Mouse (Mus musculus) urinary bladder, postnatal 25 days (tissue): Measurements from ENCODE around the gene Pdlim7.

ENCODE experiments used
- DNase-seq: peaks from one replicate; pipeline ENCODE4 v3.0.0; 2022; ENCODE audit warnings: low spot score

Pdlim7 gene

GRCm38 (mm10) chr13:55464027-55464884 is 49.2 kb downstream of the Pdlim7 start, which contains the start of gene Prr7:
TSS of gene Prr7 (plus strand) at chr13:55464267.
- DNase-seq, result peak; percentile 34

- no peak for DNase-seq
These were observed 50.0 kb downstream of the Pdlim7 start for GRCm38 (mm10) chr13:55463399-55464026.

GRCm38 (mm10) chr13:55462965-55463364 is 50.5 kb downstream of the Pdlim7 start:
- DNase-seq, result no peak

GRCm38 (mm10) chr13:55451785-55452549 is 61.5 kb downstream of the Pdlim7 start:
- no peak for DNase-seq

GRCm38 (mm10) chr13:55451296-55451695 is 62.2 kb downstream of the Pdlim7 start:
- DNase-seq, result no peak

DNA sequence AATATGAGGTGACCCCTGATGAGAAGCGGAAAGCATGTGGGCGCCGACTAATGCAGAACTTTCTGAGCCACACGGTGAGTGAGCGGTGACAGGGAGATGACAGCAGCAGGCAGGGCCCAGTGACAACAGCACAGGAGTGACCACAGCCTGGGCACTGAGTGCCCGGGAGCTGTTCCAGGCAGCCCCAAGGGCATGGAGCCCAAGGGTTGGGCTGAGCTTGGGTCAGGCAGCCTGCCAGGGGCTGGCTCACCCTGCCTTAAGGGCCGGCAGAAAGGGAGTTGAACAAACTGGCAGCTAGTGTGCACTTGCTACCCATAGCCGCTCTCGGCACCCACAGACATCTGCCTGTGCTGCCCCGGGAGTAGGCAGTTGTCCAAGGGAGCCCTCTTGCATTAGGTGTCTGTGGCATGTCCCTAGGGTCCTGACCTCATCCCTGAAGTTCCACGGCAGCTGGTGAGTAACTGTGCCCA is 62.9 kb downstream of the Pdlim7 start:
- DNase-seq, result no peak

DNA sequence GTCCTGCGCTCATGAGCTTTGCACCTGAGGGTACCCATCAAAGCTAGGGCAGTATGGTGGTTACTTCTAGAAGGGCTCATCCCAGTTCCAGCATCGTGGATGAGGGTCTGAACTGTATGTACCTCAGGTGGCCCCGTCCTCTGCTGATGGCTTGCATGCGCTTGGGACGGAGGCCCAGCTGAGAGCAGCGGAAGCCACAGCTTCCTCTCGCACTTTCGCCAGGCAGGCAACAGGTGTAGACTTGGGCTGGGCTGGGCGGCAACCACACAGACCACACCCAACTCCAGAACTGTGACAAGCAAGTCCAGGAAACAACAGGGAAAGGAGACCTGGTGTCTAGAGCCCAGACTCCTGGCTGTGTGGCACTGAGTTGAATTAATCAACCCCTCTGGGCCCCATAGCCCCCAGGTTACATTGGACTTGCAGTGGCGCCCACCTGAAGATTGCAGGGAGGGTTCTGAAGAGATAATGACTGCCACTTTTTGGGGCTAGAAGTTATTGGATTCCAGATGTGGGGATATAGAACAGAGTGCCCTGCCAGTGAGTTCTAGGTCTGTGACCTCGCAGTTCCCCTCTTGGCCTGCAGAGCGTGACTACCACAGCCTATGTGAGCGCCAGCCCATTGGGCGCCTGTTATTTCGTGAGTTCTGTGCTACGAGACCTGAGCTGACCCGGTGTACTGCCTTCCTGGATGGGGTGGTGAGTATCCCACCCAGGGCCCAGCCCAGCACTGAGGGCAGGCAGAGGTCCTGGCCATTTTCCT is 63.6 kb downstream of the Pdlim7 start:
- DNase-seq, result no peak

DNA sequence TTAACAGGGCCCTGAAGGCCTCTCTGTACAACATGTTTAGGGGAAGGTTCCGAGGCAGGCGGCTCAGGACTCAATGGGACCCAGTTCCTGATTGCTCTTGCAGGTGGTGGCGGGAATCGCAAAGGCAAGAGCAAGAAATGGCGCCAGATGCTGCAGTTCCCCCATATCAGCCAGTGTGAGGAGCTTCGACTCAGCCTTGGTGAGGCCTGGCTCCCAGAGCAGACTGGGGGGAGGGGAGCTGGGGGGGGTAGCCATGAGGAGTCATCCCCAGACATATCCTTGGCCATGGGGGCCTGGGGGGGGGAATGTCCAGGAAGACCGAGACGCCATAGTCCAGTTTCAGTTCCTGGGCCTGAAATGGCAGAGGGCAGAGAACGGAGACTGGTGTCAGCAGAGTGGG is 64.3 kb downstream of the Pdlim7 start:
- DNase-seq, result no peak

GRCm38 (mm10) chr13:55448131-55448530 is 65.3 kb downstream of the Pdlim7 start:
- no peak for DNase-seq

- DNase-seq, result no peak
These were observed 65.9 kb downstream of the Pdlim7 start for GRCm38 (mm10) chr13:55447543-55447943.

- DNase-seq, result no peak
These were observed 66.9 kb downstream of the Pdlim7 start for GRCm38 (mm10) chr13:55446483-55447105.
